Mouse (Mus musculus): ENCODE measurements around the gene Krt15. TPM values are rescaled to one million over a fixed set of nuclear protein-coding genes. Genes with fewer than 3 reads are reported as not detected.

Gene Krt15
- total RNA-seq, 2 experiments from 2014 or later, result 0.17 TPM; not detected in 1

- no peak for DNase-seq
Observed at GRCm38 (mm10) chr11:100121466-100121865, 14.3 kb downstream of the Krt15 start, which contains the start of gene Krt13. Gene Krt13, minus strand, starts transcription at chr11:100121566.

DNA sequence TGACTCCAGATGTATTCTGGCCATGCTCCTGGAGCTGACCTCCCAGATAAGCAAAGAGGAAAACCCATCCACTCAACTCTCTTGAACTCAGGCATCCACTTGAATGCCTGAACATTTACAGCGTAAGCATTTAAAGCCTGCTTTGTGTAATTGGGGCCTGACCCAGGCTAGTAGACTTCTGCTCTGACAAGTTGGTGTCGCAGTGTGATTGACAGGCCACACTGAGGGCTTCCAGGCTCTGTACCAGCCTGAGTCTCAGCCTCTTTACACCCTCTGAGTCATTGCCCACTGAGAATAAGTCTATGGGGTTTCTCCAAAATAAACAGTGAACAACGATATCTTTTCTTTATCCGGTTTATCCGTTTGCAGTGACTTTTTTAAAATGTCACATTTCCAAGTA, 15.4 kb downstream of the Krt15 start:
- DNase-seq, result no peak

DNA sequence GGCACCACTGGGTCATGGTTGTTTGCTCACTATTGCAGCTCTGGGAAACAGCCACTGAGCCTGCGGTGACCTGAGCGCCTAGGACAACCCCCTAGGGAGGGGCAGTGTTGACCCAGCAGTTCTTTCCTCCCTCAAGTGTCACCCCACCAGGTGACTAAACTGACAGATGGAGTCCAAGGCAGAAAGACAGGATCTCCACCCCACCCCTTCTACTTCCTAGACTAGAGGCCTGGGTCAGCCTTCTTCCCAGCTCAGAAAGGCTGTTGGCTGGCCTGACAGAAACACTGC, 22.0 kb downstream of the Krt15 start:
- DNase-seq, result no peak

DNA sequence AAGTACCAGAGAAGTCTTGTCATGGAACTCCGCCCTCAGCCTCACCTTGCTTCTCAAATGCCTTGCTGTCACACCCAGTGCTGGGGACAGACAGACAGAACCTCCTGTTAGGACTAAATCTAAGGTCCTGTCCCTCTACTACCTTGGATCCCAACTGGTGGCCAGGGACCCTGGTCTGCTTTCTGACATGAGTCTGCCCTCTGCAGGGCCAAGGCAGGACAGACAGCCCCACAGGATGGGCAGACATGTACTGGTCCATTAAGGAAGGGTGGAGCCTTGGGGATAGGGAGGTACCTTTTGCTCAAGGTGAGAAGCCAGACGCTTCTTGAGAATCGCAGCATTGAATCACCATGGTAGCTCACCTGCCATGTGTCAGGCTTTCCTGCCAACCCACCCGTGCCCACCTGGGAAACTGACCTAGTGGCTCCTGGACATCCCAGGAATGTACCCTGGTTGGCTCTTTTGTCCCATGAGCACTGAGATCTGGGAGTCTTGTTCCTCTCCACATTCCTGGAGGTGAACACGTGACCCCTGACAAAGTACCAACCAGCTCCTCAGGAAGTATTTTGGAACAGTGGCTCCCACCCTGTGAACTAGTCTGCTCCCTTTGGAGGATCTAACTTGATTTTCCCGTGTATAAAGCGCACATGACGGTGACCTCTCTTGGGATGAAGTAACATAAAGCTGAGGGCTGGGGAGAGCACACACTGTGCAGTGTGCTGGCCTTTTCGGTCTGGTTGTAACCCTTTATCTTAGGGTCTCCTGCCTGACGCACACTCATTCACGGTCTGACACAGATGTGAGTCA, 22.6 kb downstream of the Krt15 start:
- no peak for DNase-seq

GRCm38 (mm10) chr11:100105576-100106122, 30.1 kb downstream of the Krt15 start, which contains the start of gene Krt36:
Gene Krt36, minus strand, starts transcription at chr11:100105626.
- no peak for DNase-seq

DNA sequence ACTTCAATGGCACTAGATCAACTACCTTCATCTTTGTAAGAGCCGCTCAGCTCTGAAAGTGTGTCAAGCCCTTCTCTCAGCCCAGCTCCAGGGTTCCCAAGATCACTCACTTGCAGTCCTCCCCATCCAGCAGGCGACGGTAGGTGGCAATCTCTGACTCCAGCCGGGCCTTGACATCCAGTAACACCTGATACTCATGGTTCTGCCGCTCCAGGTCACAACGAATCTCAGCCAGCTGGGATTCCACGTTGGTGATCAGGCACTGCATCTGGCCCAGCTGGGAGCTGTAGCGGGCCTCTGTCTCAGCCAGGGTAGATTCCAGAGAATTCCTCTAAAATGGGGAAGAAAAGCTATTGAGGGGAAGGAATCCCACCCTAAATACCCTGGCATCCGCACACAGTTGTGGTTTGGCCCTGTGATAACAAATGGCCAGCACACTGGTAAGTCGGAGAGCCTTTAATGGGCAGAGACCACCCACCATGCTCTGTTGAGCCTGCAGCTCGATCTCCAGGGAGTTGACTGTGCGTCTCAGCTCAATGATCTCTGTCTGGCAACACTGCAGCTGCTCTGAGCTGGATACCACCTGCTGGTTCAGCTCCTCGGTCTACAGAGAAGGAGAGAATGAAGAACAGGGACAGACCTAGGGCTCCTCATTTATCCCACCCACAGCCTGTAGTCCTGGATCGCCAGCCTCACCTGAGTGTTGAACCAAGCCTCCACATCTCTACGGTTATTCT, 32.9 kb downstream of the Krt15 start:
- DNase-seq, result no peak

DNA sequence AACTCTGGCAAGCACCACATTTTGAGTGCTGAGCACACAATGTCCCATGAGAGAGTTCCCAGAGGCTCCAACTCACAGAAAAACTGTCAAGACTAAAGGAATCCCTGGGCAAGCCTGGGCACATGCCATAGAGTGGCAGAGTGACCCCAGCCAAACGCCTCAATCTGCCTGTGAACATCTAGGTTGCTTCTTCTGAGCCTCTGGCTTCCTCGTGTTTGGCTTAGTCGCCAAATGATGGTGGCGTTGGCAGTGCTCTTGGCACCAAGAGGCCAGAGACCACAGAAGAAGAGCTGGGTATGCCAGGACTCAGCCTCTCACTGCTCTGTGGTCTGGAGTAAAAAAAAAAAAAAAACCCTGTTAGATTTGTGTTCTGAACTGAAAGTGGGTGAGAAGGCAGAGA, 35.3 kb downstream of the Krt15 start:
- no peak for DNase-seq

GRCm38 (mm10) chr11:100097819-100098218, 37.9 kb downstream of the Krt15 start:
- DNase-seq, result no peak

- no peak for DNase-seq
Observed at GRCm38 (mm10) chr11:100096141-100096540, 39.6 kb downstream of the Krt15 start, which contains the start of gene Krt35. Gene Krt35, minus strand, starts transcription at chr11:100096241.

- DNase-seq, result no peak
Observed at GRCm38 (mm10) chr11:100088378-100089025, 47.2 kb downstream of the Krt15 start.

DNA sequence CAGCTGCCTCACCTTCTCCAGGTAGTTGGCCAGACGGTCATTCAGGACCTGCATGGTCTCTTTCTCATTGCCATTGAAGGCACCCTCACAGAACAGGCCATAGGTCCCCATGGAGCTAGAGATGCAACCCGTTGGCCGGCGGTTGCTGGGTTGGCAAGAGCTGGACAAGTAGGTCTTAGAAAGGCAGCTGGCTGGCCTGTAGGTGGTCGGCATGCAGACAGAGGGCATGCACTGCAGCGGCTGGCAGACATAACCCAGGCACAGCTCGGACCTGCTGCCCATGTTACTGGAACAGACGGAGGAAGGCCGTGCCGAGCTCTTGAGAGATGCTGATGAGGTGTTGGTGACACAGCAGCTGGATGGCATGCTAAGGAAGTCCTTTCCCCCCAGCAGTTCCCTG, 47.9 kb downstream of the Krt15 start, which contains the start of gene Krt32:
Gene Krt32 (minus strand): TSS at position 366 of the 400 bp plus-strand sequence.
- DNase-seq, result no peak

Other genes starting within 250 kb of the Krt15 start
- not detected for gene Krtap31-1, start 228.0 kb downstream of the Krt15 start, total RNA-seq (2021)
- not detected for gene Gm11565, start 221.2 kb downstream of the Krt15 start, total RNA-seq (2021)
- gene Krtap31-2, start 199.6 kb downstream of the Krt15 start, total RNA-seq (2021), result not detected
- gene Krtap9-5, start 187.5 kb downstream of the Krt15 start, total RNA-seq (2021), result not detected
- not detected for gene Krtap29-1, start 156.9 kb downstream of the Krt15 start, total RNA-seq (2021)
- not detected for gene Krtap16-1, start 149.3 kb downstream of the Krt15 start, total RNA-seq (2021)
- not detected for gene Krtap17-1, start 141.9 kb downstream of the Krt15 start, total RNA-seq (2021)
- gene Krt33a, start 119.7 kb downstream of the Krt15 start, total RNA-seq (2021), result not detected
- not detected for gene Krt33b, start 106.1 kb downstream of the Krt15 start, total RNA-seq (2021)
- gene Krt34, start 94.4 kb downstream of the Krt15 start, total RNA-seq (2021), result not detected
- gene Krt31, start 85.4 kb downstream of the Krt15 start, total RNA-seq (2021), result not detected
- not detected for gene Krt32, start 47.7 kb downstream of the Krt15 start, total RNA-seq (2021)
- gene Krt35, start 39.7 kb downstream of the Krt15 start, total RNA-seq (2021), result not detected
- gene Krt36, start 30.3 kb downstream of the Krt15 start, total RNA-seq (2021), result not detected
- not detected for gene Krt13, start 14.4 kb downstream of the Krt15 start, total RNA-seq (2021)
- gene Krt19, start 12.7 kb upstream of the Krt15 start, total RNA-seq (2021), result 10 to 100 TPM; 16.1 to 21.1 TPM
- not detected for gene Krt9, start 57.3 kb upstream of the Krt15 start, total RNA-seq (2021)
- gene Krt14, start 71.6 kb upstream of the Krt15 start, total RNA-seq (2021), result 1 to 10 TPM; 1.6 to 2.9 TPM
- not detected for gene Krt16, start 113.0 kb upstream of the Krt15 start, total RNA-seq (2021)
- under 1 TPM in 1 of 2 experiments, not detected in 1; 0.29 TPM for gene Krt17, start 125.1 kb upstream of the Krt15 start, total RNA-seq (2021)
- not detected for gene Krt42, start 133.9 kb upstream of the Krt15 start, total RNA-seq (2021)
- 1,000 to 10,000 TPM; 1,236 to 1,276 TPM for gene Eif1, start 184.0 kb upstream of the Krt15 start, total RNA-seq (2021)
- not detected for gene Gast, start 198.5 kb upstream of the Krt15 start, total RNA-seq (2021)
- 1 to 10 TPM; 3.1 to 4.1 TPM for gene Hap1, start 220.2 kb upstream of the Krt15 start, total RNA-seq (2021)

Measured in heart, postnatal 4 days (tissue).